Mouse (Mus musculus): ENCODE measurements around the gene Abcc1. TPM values are rescaled to one million over a fixed set of nuclear protein-coding genes. Genes with fewer than 3 reads are reported as not detected.

Gene Abcc1
- polyA plus RNA-seq, 1 experiment from 2014 or later, result 2.2 TPM

GRCm38 (mm10) chr16:14439801-14440614 lies 78.7 kb downstream of the Abcc1 start:
- Histone ChIP-seq H3K4me3 (replicated peaks) (no peak overlapping the region), H3K4me1 (replicated peaks) (no peaks in the 10 kb centered on the region), H3K27ac (replicated peaks) (no peak overlapping the region), H3K4me2 (no peak overlapping the region), H3K9ac (no peak overlapping the region), H3K36me3 (replicated peaks) (no peaks in the 10 kb centered on the region), H3K9me3 (replicated peaks) (no peaks in the 10 kb centered on the region), H3K27me3 (no peaks in the 10 kb centered on the region)
- ATAC-seq (ENCODE audit: insufficient read depth), result no peak
- WGBS (ENCODE audit: insufficient replicate concordance), result 59% methylated on average over 2 of the region's 2 CpGs

DNA sequence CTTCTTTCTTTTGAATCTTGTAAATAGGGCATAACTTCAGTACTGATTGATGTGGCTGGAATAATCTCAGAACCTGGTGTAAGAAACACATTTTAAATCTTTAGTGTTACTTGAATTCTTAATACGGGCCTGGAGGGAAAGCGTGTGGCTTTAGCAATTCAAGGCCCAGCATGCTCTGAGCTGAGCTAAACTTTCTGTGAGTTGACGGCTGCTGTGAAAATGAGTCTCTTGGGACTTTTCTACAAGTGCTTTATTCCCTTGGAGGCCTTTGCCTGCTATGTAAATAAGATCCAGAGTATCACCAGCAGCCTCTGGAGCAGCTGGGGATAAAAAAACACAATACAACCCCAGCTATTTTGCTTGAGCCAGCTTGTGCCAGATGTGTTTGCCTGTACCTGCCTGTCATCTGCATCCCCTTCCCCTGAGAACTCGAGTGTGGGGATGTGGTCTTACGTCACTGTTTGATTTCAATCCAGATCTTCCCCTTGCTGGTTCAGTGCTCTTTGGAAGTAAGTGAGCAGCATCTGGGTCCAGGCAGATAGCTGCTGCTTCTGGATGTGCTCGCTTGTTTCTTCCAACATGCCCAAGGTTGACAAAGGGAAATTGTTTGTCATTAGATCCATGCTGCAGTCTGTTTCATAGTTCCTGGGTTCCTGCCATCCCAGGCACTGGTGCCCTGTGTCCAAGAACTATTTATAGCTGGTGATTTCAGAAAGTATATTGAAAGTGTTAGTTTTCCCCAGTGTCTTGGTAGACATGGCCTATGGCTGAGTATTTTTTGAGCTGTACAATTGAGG lies 82.9 kb downstream of the Abcc1 start:
- Histone ChIP-seq H3K4me3 (replicated peaks) (no peak overlapping the region), H3K36me3 (replicated peaks) (no peaks in the 10 kb centered on the region), H3K27me3 (no peaks in the 10 kb centered on the region), H3K9ac (no peak overlapping the region), H3K4me1 (replicated peaks) (no peaks in the 10 kb centered on the region), H3K27ac (replicated peaks) (no peak overlapping the region), H3K9me3 (replicated peaks) (no peaks in the 10 kb centered on the region), H3K4me2 (no peak overlapping the region)
- ATAC-seq (ENCODE audit: insufficient read depth), result no peak
- WGBS (ENCODE audit: insufficient replicate concordance), result 70% methylated on average over 6 of the region's 6 CpGs

DNA sequence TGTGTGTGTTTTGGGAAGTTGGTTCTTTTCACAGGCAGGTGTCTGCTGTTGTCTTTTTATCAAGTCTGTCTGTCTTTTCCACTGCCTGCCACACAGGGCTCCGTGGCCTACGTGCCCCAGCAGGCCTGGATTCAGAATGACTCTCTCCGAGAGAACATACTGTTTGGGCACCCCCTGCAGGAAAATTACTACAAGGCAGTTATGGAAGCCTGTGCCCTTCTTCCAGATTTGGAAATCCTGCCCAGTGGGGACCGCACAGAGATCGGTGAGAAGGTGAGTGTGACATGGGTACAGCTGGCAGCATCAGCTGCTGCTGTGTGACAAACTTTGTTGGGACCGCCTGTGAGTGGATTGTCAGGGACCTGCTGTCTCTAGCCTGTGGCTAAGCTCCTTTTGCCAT lies 83.8 kb downstream of the Abcc1 start:
- Histone ChIP-seq H3K27ac (replicated peaks) (no peak overlapping the region), H3K36me3 (replicated peaks) (no peaks in the 10 kb centered on the region), H3K9me3 (replicated peaks) (no peaks in the 10 kb centered on the region), H3K4me2 (no peak overlapping the region), H3K27me3 (no peaks in the 10 kb centered on the region), H3K4me1 (replicated peaks) (no peaks in the 10 kb centered on the region), H3K4me3 (replicated peaks) (no peak overlapping the region), H3K9ac (no peak overlapping the region)
- WGBS (ENCODE audit: insufficient replicate concordance), result 77% methylated on average over 6 of the region's 6 CpGs
- no peak for ATAC-seq (ENCODE audit: insufficient read depth)

DNA sequence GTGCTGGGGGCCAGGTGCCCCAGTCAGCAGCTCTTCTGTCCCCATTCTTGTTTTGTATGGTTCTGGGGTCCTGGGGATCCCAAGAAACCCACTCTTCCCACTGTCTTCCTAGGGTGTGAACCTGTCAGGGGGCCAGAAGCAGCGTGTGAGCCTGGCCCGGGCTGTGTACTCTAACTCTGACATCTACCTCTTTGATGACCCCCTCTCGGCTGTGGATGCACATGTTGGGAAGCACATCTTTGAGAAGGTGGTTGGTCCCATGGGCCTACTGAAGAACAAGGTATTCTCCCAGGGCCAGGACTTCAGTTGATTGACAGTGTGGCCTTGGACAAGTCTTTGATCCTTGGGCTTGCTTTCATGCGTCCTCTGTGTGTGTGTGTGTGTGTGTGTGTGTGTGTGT lies 86.0 kb downstream of the Abcc1 start:
- Histone ChIP-seq H3K4me2 (no peak overlapping the region), H3K27ac (replicated peaks) (no peak overlapping the region), H3K9me3 (replicated peaks) (no peaks in the 10 kb centered on the region), H3K4me3 (replicated peaks) (no peak overlapping the region), H3K9ac (no peak overlapping the region), H3K36me3 (replicated peaks) (no peaks in the 10 kb centered on the region), H3K27me3 (no peaks in the 10 kb centered on the region), H3K4me1 (replicated peaks) (no peaks in the 10 kb centered on the region)
- 69% methylated on average over 4 of the region's 4 CpGs for WGBS (ENCODE audit: insufficient replicate concordance)
- no peak for ATAC-seq (ENCODE audit: insufficient read depth)

GRCm38 (mm10) chr16:14448307-14448706 lies 86.9 kb downstream of the Abcc1 start:
- WGBS (ENCODE audit: insufficient replicate concordance), result 74% methylated on average over 8 of the region's 8 CpGs
- no peak overlapping the region for H3K9ac ChIP-seq
- H3K9me3 ChIP-seq (replicated peaks), result no peaks in the 10 kb centered on the region

DNA sequence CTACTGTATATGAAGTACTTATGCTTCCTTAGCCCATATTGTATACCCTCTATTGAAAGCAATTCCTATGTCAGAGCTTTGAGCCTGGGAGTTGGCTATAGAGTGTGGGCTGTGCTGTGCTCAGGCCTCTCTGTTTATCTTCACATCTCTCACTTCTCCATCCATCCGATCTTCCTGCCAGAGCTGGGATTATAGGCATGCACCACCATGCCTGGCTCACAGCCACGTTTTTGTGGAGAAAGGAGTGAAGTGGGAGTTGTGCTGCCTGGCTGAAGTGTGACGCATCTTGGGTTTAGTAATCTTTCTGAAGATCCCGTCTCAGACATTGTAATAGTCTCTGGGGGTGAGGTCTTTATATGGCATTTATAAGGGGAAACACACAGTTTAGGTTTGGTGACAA lies 88.5 kb downstream of the Abcc1 start:
- no peak overlapping the region for H3K4me3 ChIP-seq (replicated peaks)
- no peak overlapping the region for H3K9ac ChIP-seq
- H3K9me3 ChIP-seq (replicated peaks), result no peaks in the 10 kb centered on the region
- peaks cover 5% of the 10 kb centered on the region; the same call in 1 of the 2 replicates for H3K4me1 ChIP-seq (replicated peaks)
- 63% methylated on average over 4 of the region's 4 CpGs for WGBS (ENCODE audit: insufficient replicate concordance)
- no peaks in the 10 kb centered on the region for H3K36me3 ChIP-seq (replicated peaks)
- no peak overlapping the region for H3K4me2 ChIP-seq
- H3K27ac ChIP-seq (replicated peaks), result no peak overlapping the region
- H3K27me3 ChIP-seq, result no peaks in the 10 kb centered on the region
- no peak for ATAC-seq (ENCODE audit: insufficient read depth)

More at GRCm38 (mm10) chr16:14448307-14448706, 86.9 kb downstream of the Abcc1 start:
- Histone ChIP-seq H3K27me3 (no peaks in the 10 kb centered on the region), H3K27ac (replicated peaks) (no peak overlapping the region), H3K4me3 (replicated peaks) (no peak overlapping the region), H3K4me2 (no peak overlapping the region), H3K36me3 (replicated peaks) (no peaks in the 10 kb centered on the region), H3K4me1 (replicated peaks) (no peaks in the 10 kb centered on the region)
- no peak for ATAC-seq (ENCODE audit: insufficient read depth)

DNA sequence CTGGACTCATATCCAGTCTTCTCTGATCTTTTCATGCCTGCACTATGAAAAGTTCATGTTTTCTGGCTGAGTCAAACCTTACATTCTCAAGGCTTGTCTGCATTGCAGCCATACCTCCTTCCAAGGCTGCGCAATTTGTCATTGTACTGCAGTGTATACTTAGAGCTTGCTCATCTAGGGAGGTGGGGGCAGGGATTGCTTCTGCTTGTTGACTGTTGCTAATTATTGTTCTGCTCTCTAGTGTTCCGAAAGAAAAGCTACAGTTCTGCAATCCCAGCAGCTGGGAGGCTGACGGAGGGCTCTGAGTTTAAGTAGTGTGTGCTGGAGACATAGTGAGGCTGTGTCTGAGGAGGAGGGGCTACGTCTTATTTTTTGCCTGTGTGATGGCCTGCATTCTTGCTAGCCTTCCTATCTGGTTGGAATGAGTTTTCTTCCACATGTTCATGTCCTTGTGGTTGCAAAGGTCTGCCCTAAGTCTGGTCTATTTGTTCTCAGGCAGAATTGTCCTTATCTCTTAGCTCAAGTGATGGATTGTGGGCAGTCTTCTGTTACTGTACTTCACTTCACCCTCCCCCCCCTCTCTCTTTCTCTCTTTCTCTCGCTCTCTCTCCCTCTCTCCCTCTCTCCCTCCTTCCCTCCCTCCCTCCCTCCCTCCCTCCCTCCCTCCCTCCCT lies 90.2 kb downstream of the Abcc1 start:
- H3K27ac ChIP-seq (replicated peaks), result no peak overlapping the region
- no peaks in the 10 kb centered on the region for H3K36me3 ChIP-seq (replicated peaks)
- H3K4me2 ChIP-seq, result no peak overlapping the region
- no peak for ATAC-seq (ENCODE audit: insufficient read depth)
- 44% methylated on average over 5 of the region's 5 CpGs for WGBS (ENCODE audit: insufficient replicate concordance)
- peaks cover 5% of the 10 kb centered on the region; the same call in 1 of the 2 replicates for H3K4me1 ChIP-seq (replicated peaks)
- no peak overlapping the region for H3K4me3 ChIP-seq (replicated peaks)
- H3K9ac ChIP-seq, result no peak overlapping the region
- H3K9me3 ChIP-seq (replicated peaks), result no peaks in the 10 kb centered on the region
- H3K27me3 ChIP-seq, result no peaks in the 10 kb centered on the region

- no peaks in the 10 kb centered on the region for H3K9me3 ChIP-seq (replicated peaks)
- no peaks in the 10 kb centered on the region for H3K27me3 ChIP-seq
- ATAC-seq (ENCODE audit: insufficient read depth), result no peak
- WGBS (ENCODE audit: insufficient replicate concordance), result 61% methylated on average over 2 of the region's 2 CpGs
- H3K9ac ChIP-seq, result no peak overlapping the region
- peaks cover 12% of the 10 kb centered on the region for H3K36me3 ChIP-seq (replicated peaks)
- no peak overlapping the region for H3K4me3 ChIP-seq (replicated peaks)
- no peak overlapping the region for H3K4me2 ChIP-seq
- H3K27ac ChIP-seq (replicated peaks), result no peak overlapping the region
- H3K4me1 ChIP-seq (replicated peaks), result no peaks in the 10 kb centered on the region
Measured at GRCm38 (mm10) chr16:14462535-14462934, 101.2 kb downstream of the Abcc1 start.

DNA sequence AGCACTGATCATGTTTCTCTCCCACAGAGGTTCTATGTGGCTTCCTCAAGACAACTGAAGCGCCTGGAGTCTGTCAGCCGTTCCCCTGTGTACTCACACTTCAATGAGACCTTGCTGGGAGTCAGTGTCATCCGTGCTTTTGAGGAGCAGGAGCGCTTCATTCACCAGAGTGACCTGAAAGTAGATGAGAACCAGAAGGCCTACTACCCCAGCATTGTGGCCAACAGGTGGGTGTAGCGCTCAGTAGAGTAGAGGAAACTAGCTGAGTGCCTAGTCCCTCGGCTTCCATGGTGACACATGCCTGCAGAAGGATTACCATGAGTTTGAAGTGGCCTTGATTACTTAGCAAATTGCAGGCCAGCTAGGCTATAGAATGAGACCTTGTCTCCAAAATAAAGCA lies 103.7 kb downstream of the Abcc1 start:
- WGBS (ENCODE audit: insufficient replicate concordance), result 79% methylated on average over 6 of the region's 6 CpGs
- no peaks in the 10 kb centered on the region for H3K4me1 ChIP-seq (replicated peaks)
- ATAC-seq (ENCODE audit: insufficient read depth), result no peak
- H3K27me3 ChIP-seq, result no peaks in the 10 kb centered on the region
- no peak overlapping the region for H3K4me3 ChIP-seq (replicated peaks)
- no peak overlapping the region for H3K4me2 ChIP-seq
- H3K36me3 ChIP-seq (replicated peaks), result peaks cover 12% of the 10 kb centered on the region
- no peaks in the 10 kb centered on the region for H3K9me3 ChIP-seq (replicated peaks)
- H3K27ac ChIP-seq (replicated peaks), result no peak overlapping the region
- H3K9ac ChIP-seq, result no peak overlapping the region

GRCm38 (mm10) chr16:14468351-14468750 lies 107.0 kb downstream of the Abcc1 start:
- no peaks in the 10 kb centered on the region for H3K27me3 ChIP-seq
- no peaks in the 10 kb centered on the region for H3K4me1 ChIP-seq (replicated peaks)
- H3K27ac ChIP-seq (replicated peaks), result no peak overlapping the region
- H3K36me3 ChIP-seq (replicated peaks), result 0 out of 2 replicates have a peak, but pooled peaks cover 11% of the 10 kb centered on the region
- no peak for ATAC-seq (ENCODE audit: insufficient read depth)
- no peak overlapping the region for H3K4me3 ChIP-seq (replicated peaks)
- 62% methylated on average over 2 of the region's 2 CpGs for WGBS (ENCODE audit: insufficient replicate concordance)
- no peak overlapping the region for H3K4me2 ChIP-seq
- H3K9ac ChIP-seq, result no peak overlapping the region
- H3K9me3 ChIP-seq (replicated peaks), result no peaks in the 10 kb centered on the region

DNA sequence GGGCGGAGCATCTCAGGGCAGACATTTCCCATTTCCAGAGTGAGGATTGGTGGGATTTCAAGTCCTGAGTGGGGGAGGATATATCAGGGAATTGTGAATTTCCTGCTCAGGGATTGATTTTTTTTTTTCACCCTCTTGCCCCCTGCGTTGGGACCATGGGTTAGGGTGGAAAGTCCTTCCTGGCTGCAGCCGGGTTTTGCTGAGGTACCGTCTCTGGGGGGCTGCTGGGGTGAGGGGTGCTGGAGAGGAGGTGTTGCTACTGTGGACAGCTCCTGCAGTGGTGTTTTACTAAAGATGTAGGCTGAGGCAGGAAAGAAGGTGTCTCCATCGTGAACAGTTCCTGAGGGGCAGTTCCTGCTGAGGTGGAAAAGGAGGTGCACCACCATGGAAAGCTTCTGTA lies 107.5 kb downstream of the Abcc1 start:
- H3K9ac ChIP-seq, result no peak overlapping the region
- no peaks in the 10 kb centered on the region for H3K9me3 ChIP-seq (replicated peaks)
- H3K4me3 ChIP-seq (replicated peaks), result no peak overlapping the region
- H3K4me1 ChIP-seq (replicated peaks), result no peaks in the 10 kb centered on the region
- H3K36me3 ChIP-seq (replicated peaks), result 0 out of 2 replicates have a peak, but pooled peaks cover 14% of the 10 kb centered on the region
- no peak overlapping the region for H3K4me2 ChIP-seq
- ATAC-seq (ENCODE audit: insufficient read depth), result no peak
- WGBS (ENCODE audit: insufficient replicate concordance), result 77% methylated on average over 5 of the region's 5 CpGs
- H3K27me3 ChIP-seq, result no peaks in the 10 kb centered on the region
- no peak overlapping the region for H3K27ac ChIP-seq (replicated peaks)
